Mouse (Mus musculus) CH12.LX (cell line): ENCODE measurements at regions not wholly inside any gene's neighbourhood (a gene's known extent, or its start where the extent isn't known, plus 50 kb on each side); places are given as distances from the start of the nearest gene placed in this dataset.

ENCODE experiments used
- DNase-seq: peaks from one replicate; pipeline ENCODE4 v3.0.0-alpha.2; 2013; ENCODE audit errors: extremely low read depth
- H3K27ac ChIP-seq: 2 replicates; pipeline ENCODE4 v1.5.1; 2012; ENCODE audit warnings: low read depth, mild to moderate bottlenecking, control low read depth, moderate library complexity; ENCODE audit not compliant: insufficient read depth
- H3K27me3 ChIP-seq: replicated peaks from 2 replicates; pipeline ENCODE3; 2012; ENCODE audit warnings: inconsistent platforms
- H3K36me3 ChIP-seq, 2 experiments: replicated peaks in 1 of 2; 2 replicates each; pipeline versions ENCODE3 to v1.6.1; 2012; ENCODE audit warnings: inconsistent platforms in 1 of 2, low read length in 1 of 2, mild to moderate bottlenecking in 1 of 2, mixed read lengths in 1 of 2, moderate library complexity in 1 of 2; ENCODE audit not compliant: control insufficient read depth in 1 of 2, insufficient read depth in 1 of 2
- H3K4me1 ChIP-seq, 2 experiments: 2 replicates each; pipeline ENCODE4 v1.6.1; 2012; ENCODE audit warnings: inconsistent platforms in 1 of 2, moderate library complexity in 1 of 2; ENCODE audit not compliant: insufficient read depth in 2 of 2, control insufficient read depth in 1 of 2
- H3K4me2 ChIP-seq: 2 replicates; pipeline ENCODE4 v1.6.1; 2012; ENCODE audit warnings: low read depth, mild to moderate bottlenecking, control low read depth; ENCODE audit not compliant: poor library complexity, insufficient read depth, severe bottlenecking
- H3K4me3 ChIP-seq, 3 experiments: fragments of 150-350 bp in 1 of 3; sonication (generic) in 1 of 3; replicated peaks in 1 of 3; 2 replicates each; pipeline versions ENCODE3 to v1.5.1; 2011 to 2012; ENCODE audit warnings: low read depth in 2 of 3, low read length in 2 of 3, mild to moderate bottlenecking in 2 of 3, moderate library complexity in 2 of 3, control low read depth in 1 of 3, improper control_type of control experiment in 1 of 3, inconsistent platforms in 1 of 3, mixed read lengths in 1 of 3; ENCODE audit not compliant: poor library complexity in 1 of 3
- H3K79me2 ChIP-seq: replicated peaks from 2 replicates; pipeline ENCODE4 v1.6.1; 2012; ENCODE audit warnings: mild to moderate bottlenecking, moderate library complexity; ENCODE audit not compliant: control insufficient read depth, poor library complexity, insufficient read depth, severe bottlenecking; ENCODE audit errors: extremely low read depth
- H3K9ac ChIP-seq: 2 replicates; pipeline ENCODE4 v1.6.1; 2012; ENCODE audit warnings: low read depth, mild to moderate bottlenecking, control low read depth, moderate library complexity; ENCODE audit not compliant: insufficient read depth
- H3K9me3 ChIP-seq: replicated peaks from 2 replicates; pipeline ENCODE3; 2012; ENCODE audit warnings: low read length, inconsistent platforms, mixed read lengths
- BHLHE40 ChIP-seq: IDR thresholded peaks from 2 replicates; pipeline ENCODE4 v1.6.1; 2011; ENCODE audit warnings: mild to moderate bottlenecking, low read depth, low read length, improper control_type of control experiment
- CHD1 ChIP-seq: IDR thresholded peaks from 2 replicates; pipeline ENCODE4 v1.6.1; 2012; ENCODE audit warnings: low read depth, low read length, improper control_type of control experiment, inconsistent platforms
- CTCF ChIP-seq, 2 experiments: IDR thresholded peaks in 1 of 2; conservative IDR thresholded peaks in 1 of 2; 2 replicates each; pipeline ENCODE4 v1.5.1; 2011 to 2012; ENCODE audit warnings: low read depth in 2 of 2, low read length in 2 of 2, improper control_type of control experiment in 1 of 2, inconsistent platforms in 1 of 2, mild to moderate bottlenecking in 1 of 2, moderate library complexity in 1 of 2
- EP300 ChIP-seq: IDR thresholded peaks from 2 replicates; pipeline ENCODE4 v1.6.1; 2011; ENCODE audit warnings: low read length, improper control_type of control experiment
- JUN ChIP-seq: IDR thresholded peaks from 2 replicates; pipeline ENCODE4 v1.6.1; 2011; ENCODE audit warnings: low read depth, mild to moderate bottlenecking, low read length, improper control_type of control experiment, moderate library complexity; ENCODE audit not compliant: insufficient read depth
- JUND ChIP-seq: conservative IDR thresholded peaks from 2 replicates; pipeline ENCODE4 v1.6.1; 2011; ENCODE audit warnings: low read depth, low read length, improper control_type of control experiment
- KAT2A ChIP-seq: IDR thresholded peaks from 2 replicates; pipeline ENCODE4 v1.6.1; 2012; ENCODE audit warnings: low read length, improper control_type of control experiment, inconsistent platforms; ENCODE audit not compliant: insufficient replicate concordance
- MEF2A ChIP-seq: IDR thresholded peaks from 2 replicates; pipeline ENCODE4 v1.6.1; 2014; ENCODE audit warnings: low read depth, mild to moderate bottlenecking, inconsistent platforms, low read length, improper control_type of control experiment, borderline replicate concordance
- MXI1 ChIP-seq: IDR thresholded peaks from 2 replicates; pipeline ENCODE4 v1.6.1; 2011; ENCODE audit warnings: mild to moderate bottlenecking, low read depth, low read length, improper control_type of control experiment
- MYC ChIP-seq: IDR thresholded peaks from 2 replicates; pipeline ENCODE4 v1.6.1; 2011; ENCODE audit warnings: low read depth, mild to moderate bottlenecking, improper control_type of control experiment, low read length
- PAX5 ChIP-seq: IDR thresholded peaks from 2 replicates; pipeline ENCODE4 v1.6.1; 2012; ENCODE audit warnings: low read length, inconsistent platforms, mixed read lengths
- POLR2A ChIP-seq: IDR thresholded peaks from 2 replicates; pipeline ENCODE4 v1.6.1; 2011; ENCODE audit warnings: low read depth, mild to moderate bottlenecking, improper control_type of control experiment, low read length
- RCOR1 ChIP-seq: conservative IDR thresholded peaks from 2 replicates; pipeline ENCODE4 v1.6.1; 2012; ENCODE audit warnings: low read depth, mild to moderate bottlenecking, inconsistent platforms, low read length, improper control_type of control experiment
- SIN3A ChIP-seq: IDR thresholded peaks from 2 replicates; pipeline ENCODE4 v1.6.1; 2012; ENCODE audit warnings: low read length, improper control_type of control experiment, inconsistent platforms
- SMC3 ChIP-seq: IDR thresholded peaks from 2 replicates; pipeline ENCODE4 v1.6.1; 2011; ENCODE audit warnings: low read depth, low read length, improper control_type of control experiment
- TCF12 ChIP-seq: IDR thresholded peaks from 2 replicates; pipeline ENCODE4 v1.6.1; 2014; ENCODE audit warnings: low read depth, mild to moderate bottlenecking, inconsistent platforms, low read length, improper control_type of control experiment
- UBTF ChIP-seq: IDR thresholded peaks from 2 replicates; pipeline ENCODE4 v1.6.1; 2012; ENCODE audit warnings: low read depth, mild to moderate bottlenecking, inconsistent platforms, low read length, improper control_type of control experiment, moderate library complexity
- USF1 ChIP-seq: IDR thresholded peaks from 2 replicates; pipeline ENCODE4 v1.6.1; 2014; ENCODE audit warnings: low read depth, mild to moderate bottlenecking, inconsistent platforms, low read length, improper control_type of control experiment
- USF2 ChIP-seq: conservative IDR thresholded peaks from 2 replicates; pipeline ENCODE4 v1.6.1; 2011; ENCODE audit warnings: low read depth, low read length, improper control_type of control experiment
- ZNF384 ChIP-seq: IDR thresholded peaks from 2 replicates; pipeline ENCODE4 v1.6.1; 2012; ENCODE audit warnings: low read depth, low read length, improper control_type of control experiment, inconsistent platforms
- dilution Hi-C: fragments of 300-500 bp; cut with MboI; formaldehyde crosslinking; loops from 2 replicates; pipeline ENCODE4 v1.14.3; 2020; ENCODE audit warnings: low sequenced_read_pairs; ENCODE audit not compliant: extremely low pct_unique_long_range_greater_than_20kb, extremely low pct_ligation_motif_present
- in situ Hi-C: fragments of 300-500 bp; cut with MboI; formaldehyde crosslinking; loops from 3 replicates; pipeline ENCODE4 v1.14.3; 2019; ENCODE audit warnings: low sequenced_read_pairs, low pct_ligation_motif_present, low pct_unique_long_range_greater_than_20kb, mixed read lengths

DNA sequence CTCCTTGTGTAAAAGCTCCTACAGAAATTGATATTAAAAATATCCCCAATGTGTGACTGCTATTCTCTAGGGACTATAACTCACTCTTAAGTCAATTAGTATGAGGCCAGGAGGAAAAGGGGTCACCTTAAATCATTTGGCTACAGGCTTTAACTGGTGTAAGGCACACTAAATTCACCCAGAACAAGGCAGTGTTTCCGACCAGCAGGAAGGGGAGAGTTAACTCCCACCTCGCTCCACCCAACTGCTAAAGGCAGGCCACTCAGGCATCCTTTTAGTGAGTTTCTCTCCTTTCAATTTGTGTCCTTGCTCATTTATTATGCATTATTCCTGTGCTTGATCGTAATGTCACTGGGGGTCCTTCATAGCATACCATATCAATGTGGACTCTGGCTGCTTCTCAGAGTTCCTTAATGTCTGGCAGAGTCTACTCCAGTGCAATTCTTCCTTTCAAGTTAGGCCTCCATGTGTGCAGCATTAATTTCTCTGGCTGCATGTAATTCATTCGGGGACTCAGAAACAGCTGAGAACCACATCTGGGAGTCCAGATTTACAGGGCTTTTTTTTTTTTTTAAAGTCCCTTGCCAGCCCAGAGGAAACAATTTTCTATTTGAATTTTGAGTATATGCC is 133.8 kb downstream of the Gm10192 start:
- H3K27ac ChIP-seq, result no peak overlapping the region
- no peak overlapping the region for H3K4me2 ChIP-seq
- H3K9ac ChIP-seq, result no peak overlapping the region
- dilution Hi-C loops, result no loop called here
- H3K9me3 ChIP-seq, result peaks cover 42% of the 10 kb centered on the region
- TF ChIP-seq MYC, result no peak
- no peak for TF ChIP-seq SIN3A
- TF ChIP-seq POLR2A, result no peak
- no peak for TF ChIP-seq TCF12
- TF ChIP-seq BHLHE40, result no peak
- no peak for TF ChIP-seq USF2
- H3K4me3 ChIP-seq, result no peak overlapping the region
- H3K4me1 ChIP-seq, result no peaks in the 10 kb centered on the region
- no peak for DNase-seq
- no peaks in the 10 kb centered on the region for H3K36me3 ChIP-seq
- in situ Hi-C loops, result no loop called here
- no peaks in the 10 kb centered on the region for H3K27me3 ChIP-seq
- no peaks in the 10 kb centered on the region for H3K79me2 ChIP-seq

GRCm38 (mm10) chr4:97037693-97038348 is 145.1 kb downstream of the Gm10192 start:
- H3K27ac ChIP-seq, result no peak overlapping the region
- H3K36me3 ChIP-seq, result no peaks in the 10 kb centered on the region
- H3K9ac ChIP-seq, result no peak overlapping the region
- peaks cover 26% of the 10 kb centered on the region for H3K9me3 ChIP-seq
- H3K4me3 ChIP-seq, result no peak overlapping the region
- no peak for DNase-seq
- H3K79me2 ChIP-seq, result no peaks in the 10 kb centered on the region
- no peaks in the 10 kb centered on the region for H3K27me3 ChIP-seq
- dilution Hi-C loops (no loop called here), in situ Hi-C loops (no loop called here)
- TF ChIP-seq USF1 (no peak), MEF2A (no peak), PAX5 (no peak), KAT2A (no peak), MXI1 (no peak), SMC3 (no peak), USF2 (no peak), ZNF384 (no peak)
- no peak overlapping the region for H3K4me2 ChIP-seq
- no peaks in the 10 kb centered on the region for H3K4me1 ChIP-seq

GRCm38 (mm10) chr4:97028938-97029337 is 154.0 kb downstream of the Gm10192 start:
- Histone ChIP-seq H3K4me1 (no peaks in the 10 kb centered on the region), H3K4me2 (no peak overlapping the region), H3K79me2 (no peaks in the 10 kb centered on the region), H3K4me3 (no peak overlapping the region), H3K27ac (no peak overlapping the region), H3K27me3 (no peaks in the 10 kb centered on the region), H3K9ac (no peak overlapping the region), H3K9me3 (peaks cover 12% of the 10 kb centered on the region), H3K36me3 (no peaks in the 10 kb centered on the region)
- dilution Hi-C loops, result no loop called here
- in situ Hi-C loops, result no loop called here
- no peak for DNase-seq
- TF ChIP-seq ZNF384, result no peak
- no peak for TF ChIP-seq CHD1
- TF ChIP-seq JUND, result no peak
- TF ChIP-seq JUN, result no peak
- TF ChIP-seq UBTF, result no peak
- TF ChIP-seq CTCF (conservative IDR thresholded peaks at IDR 0.05 in 1 of 2, IDR thresholded peaks at IDR 0.05 in 1 of 2; ENCODE audit: low read depth in 2 of 2, low read length in 2 of 2), result no peak
- no peak for TF ChIP-seq EP300
- TF ChIP-seq RCOR1, result no peak
- TF ChIP-seq MYC, result no peak
